Mouse (Mus musculus) lung, adult 2 months (tissue): ENCODE measurements at regions not wholly inside any gene's neighbourhood (a gene's known extent, or its start where the extent isn't known, plus 50 kb on each side); places are given as distances from the start of the nearest gene placed in this dataset.

ENCODE experiments used
- CTCF ChIP-seq: fragments of 200-500 bp; IDR thresholded peaks from 2 replicates; pipeline ENCODE4 v1.5.1; 2011; ENCODE audit warnings: mild to moderate bottlenecking, low read length, control low read depth; ENCODE audit not compliant: insufficient read depth
- POLR2A ChIP-seq: fragments of 200-500 bp; IDR thresholded peaks from 2 replicates; pipeline ENCODE4 v1.6.1; 2011; ENCODE audit warnings: low read depth, mild to moderate bottlenecking, control low read depth, low read length, borderline replicate concordance; ENCODE audit errors: extremely low read depth

DNA sequence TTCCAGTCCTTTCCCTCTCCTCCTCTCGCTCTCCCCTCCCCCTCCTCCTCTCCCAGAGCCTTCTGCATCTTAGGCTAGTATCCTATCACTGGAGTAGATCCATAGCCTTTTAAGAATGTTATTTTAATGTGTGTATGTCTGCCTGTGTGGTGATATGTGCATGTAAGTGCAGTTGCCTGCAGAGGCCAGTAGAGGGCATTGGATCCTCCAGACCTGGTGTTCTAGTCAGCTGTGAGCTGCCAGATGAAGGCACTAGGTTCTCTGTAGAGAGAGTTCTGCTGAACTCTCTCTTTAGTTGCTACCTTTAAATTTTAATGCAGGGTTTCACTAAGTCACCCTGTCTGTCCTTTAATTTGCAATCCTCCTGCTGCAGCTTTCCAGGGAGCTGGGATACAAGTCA lies 83.9 kb upstream of the Id2 start:
- TF ChIP-seq POLR2A, result no peak
- TF ChIP-seq CTCF, result peak; percentile 32; the same call in 1 of the 2 replicates
